In genomic region chr7:132719570-132719969, GRCm38 (mm10) we compare ENCODE assay signal across 14 mouse cellular contexts.
DNase-seq lines count a peak whose midpoint lies in the region; ATAC-seq and TF ChIP-seq lines count a peak whose summit lies in the region.
"Had no signal": no experiment of that assay in that cellular context is flagged by ENCODE, and none has a peak within 500 bp of the region (broad histone marks: within the 10 kb centered on the region; RNA-seq: fewer than 3 reads in every experiment).

No protein-coding gene starts in this region.

- 74% methylated on average over 4 of the region's 4 CpGs for WGBS in macrophage (ENCODE audit: missing documents)

- in situ Hi-C loops in Patski (cut with MboI; ENCODE audit: low pct_unique_long_range_greater_than_20kb): loop anchor here (5.0 kb wide), 1 partner anchor 83 kb away; no protein-coding TSS in a partner anchor

- no peak for ATAC-seq in megakaryocyte, adult 5-6 weeks (ENCODE audit: poor library complexity, severe bottlenecking)
- ATAC-seq in Patski: peak; percentile 24
- ATAC-seq: inflammation-experienced regulatory T-cells, adult 6 months had no signal

- H3K27me3 ChIP-seq in megakaryocyte, embryonic 14.5 days (replicated peaks): no peaks in the 10 kb centered on the region
- no peaks in the 10 kb centered on the region for H3K27me3 ChIP-seq in Patski
- H3K27me3 ChIP-seq: lung, embryonic 15.5 days; midbrain, embryonic 12.5 days had no signal

- peak overlapping the region; percentile 72 for H3K27ac ChIP-seq in gastrocnemius, adult 2 months
- H3K27ac ChIP-seq in macrophage: peak overlapping the region; percentile 54
- H3K27ac ChIP-seq: midbrain, embryonic 12.5 days had no signal

- intact Hi-C loops in gastrocnemius, adult 2 months (cut with DNase I): loop anchor here (5.0 kb wide), 1 partner anchor 37 kb away; no protein-coding TSS in a partner anchor
- intact Hi-C loops in gastrocnemius, postnatal 14 days (cut with DNase I; ENCODE audit: low total_unique reads): no loop called here

- peaks cover 84% of the 10 kb centered on the region; the same call in 1 of the 2 replicates for H3K79me2 ChIP-seq in macrophage (ENCODE audit: inconsistent target)

- H3K9me3 ChIP-seq in megakaryocyte, embryonic 14.5 days: no peaks in the 10 kb centered on the region
- H3K9me3 ChIP-seq: lung, embryonic 15.5 days; midbrain, embryonic 12.5 days had no signal

- peaks cover 98% of the 10 kb centered on the region for H3K4me1 ChIP-seq in megakaryocyte, embryonic 14.5 days

- no peak overlapping the region for H3K4me3 ChIP-seq in gastrocnemius, adult 2 months
- peak overlapping the region; percentile 82 for H3K4me3 ChIP-seq in megakaryocyte, embryonic 14.5 days (replicated peaks)
- no peak overlapping the region for H3K4me3 ChIP-seq in macrophage (ENCODE audit: inconsistent target)
- H3K4me3 ChIP-seq: lung, embryonic 15.5 days; midbrain, embryonic 12.5 days had no signal

- H3K36me3 ChIP-seq in megakaryocyte, embryonic 14.5 days (replicated peaks; ENCODE audit: low read length): peaks cover 75% of the 10 kb centered on the region
- no peaks in the 10 kb centered on the region; the same call in 1 of the 2 replicates for H3K36me3 ChIP-seq in macrophage (ENCODE audit: inconsistent target)

- POLR2A ChIA-PET in Patski (lab: Charles Lee): interaction anchor here (2.0 kb wide), 1 partner anchor 13 kb away, joined by 6 read pairs; no protein-coding TSS in a partner anchor

- peak; percentile 26; the same call in 1 of the 2 replicates for TF ChIP-seq CTCF in gastrocnemius, adult 2 months (IDR thresholded peaks at IDR 0.05)
- TF ChIP-seq CTCF in Patski (IDR thresholded peaks at IDR 0.05): no peak

- CTCF ChIA-PET in Patski (lab: Charles Lee): interaction anchor here (0.7 to 2.3 kb wide), 6 partner anchors 10 to 92 kb away, joined by 3 to 7 read pairs (median 3); no protein-coding TSS in a partner anchor

- DNase-seq in gastrocnemius, adult 2 months: peak; percentile 57
- no peak for DNase-seq in gastrocnemius, postnatal 14 days
- peak; percentile 57 for DNase-seq in Patski (ENCODE audit: low read depth, low spot score)
- DNase-seq in kidney, adult 18-20 months: no peak
- no peak for DNase-seq in adipocyte (ENCODE audit: low spot score)
- DNase-seq: heart, postnatal 4 days; kidney, postnatal 10 days; right cerebral cortex, postnatal 4 days had no signal

Comparison
In these comparisons a context has a peak if more than half of its experiments do, and no peak if none do; other contexts are left out.
1. DNase-seq: peak in gastrocnemius, adult 2 months (single experiment) and Patski (single experiment); none in gastrocnemius, postnatal 14 days (single experiment), kidney, adult 18-20 months (single experiment) and adipocyte (single experiment).